Mouse (Mus musculus) CD4-positive, CD25-positive, alpha-beta regulatory T cell, adult 4 months (primary cell): ENCODE results near the gene Ppara. TPM values are rescaled to one million over a fixed set of nuclear protein-coding genes. Genes with fewer than 3 reads are reported as not detected.
"Not testable (repeated sequence)": the region's sequence is repeated elsewhere in the genome, so short reads cannot be mapped to it uniquely, and the experiment has no call there.

Experiments
- ATAC-seq: one replicate; pipeline ENCODE4 v1.8.0; 2017
- polyA plus RNA-seq, 2 experiments: library from polyadenylated mRNA; unstranded; fragments of 100-300 nt; shearing (Covaris generic); gene quantifications; one replicate each; pipeline ENCODE4 v1.2.1; 2017

The Ppara gene
- polyA plus RNA-seq, 2 experiments from 2014 or later, result 0.20 TPM; not detected in 1

GRCm38 (mm10) chr15:85762761-85763160 is 28.0 kb downstream of the Ppara start:
- ATAC-seq, result no peak

GRCm38 (mm10) chr15:85765022-85765421 is 30.2 kb downstream of the Ppara start:
- ATAC-seq, result no peak

DNA sequence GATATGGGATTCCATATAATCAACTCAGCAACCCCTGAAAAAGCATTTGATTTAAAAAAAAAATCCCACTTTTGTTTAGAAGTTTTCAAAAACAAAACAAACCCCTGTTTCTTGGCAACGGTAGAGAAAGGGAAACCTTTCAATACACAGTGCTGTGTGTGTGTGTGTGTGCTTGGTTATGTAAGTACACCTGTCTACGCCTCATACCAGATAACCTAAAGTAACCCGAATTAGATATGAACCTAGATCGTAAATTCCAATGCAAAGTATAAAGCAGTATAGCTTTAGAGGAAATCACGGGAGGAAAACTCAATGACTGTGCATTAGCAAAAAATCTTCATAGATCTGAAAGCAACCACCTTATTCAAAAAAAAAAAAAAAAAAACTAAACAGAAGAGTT is 31.9 kb downstream of the Ppara start:
- ATAC-seq, result no peak

GRCm38 (mm10) chr15:85768991-85769390 is 34.2 kb downstream of the Ppara start:
- no peak for ATAC-seq

DNA sequence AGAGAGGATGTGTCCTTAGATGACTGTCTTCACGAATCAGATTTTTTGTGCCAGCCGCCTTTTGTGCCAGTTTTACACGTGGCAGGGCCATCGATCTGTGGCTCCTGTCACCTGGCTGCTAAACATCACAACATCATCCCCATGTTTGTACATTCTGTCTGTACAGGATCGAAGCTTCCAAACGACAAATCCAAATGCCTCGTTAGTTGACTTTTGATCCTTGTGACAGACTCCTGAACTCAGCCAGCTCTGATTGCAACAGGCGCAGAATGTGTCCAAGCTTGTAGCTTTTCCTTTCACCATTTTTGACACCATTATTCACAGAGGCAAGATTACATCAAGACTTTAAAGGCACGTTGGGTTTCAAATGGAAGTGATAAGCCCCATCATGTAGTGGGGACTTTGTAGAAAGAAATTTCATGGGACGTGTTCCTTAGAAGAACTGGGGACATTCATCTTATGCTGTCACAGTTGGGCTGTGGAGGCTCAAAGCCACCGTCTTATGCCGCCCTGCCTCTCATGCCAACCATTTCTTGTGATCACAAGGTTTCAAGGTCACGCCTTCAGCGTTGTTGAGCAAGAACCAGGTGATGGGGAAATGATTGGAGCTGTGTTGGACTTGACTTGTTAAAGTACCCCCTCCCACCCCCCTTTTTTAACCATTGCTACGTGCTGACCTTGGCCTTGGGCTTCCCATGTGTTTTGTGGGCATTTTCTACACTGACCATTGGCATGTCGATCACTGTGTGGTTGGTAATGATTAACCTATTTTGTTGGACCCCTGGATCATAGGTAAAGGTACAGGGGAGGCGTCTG is 36.7 kb downstream of the Ppara start:
- ATAC-seq, result no peak

DNA sequence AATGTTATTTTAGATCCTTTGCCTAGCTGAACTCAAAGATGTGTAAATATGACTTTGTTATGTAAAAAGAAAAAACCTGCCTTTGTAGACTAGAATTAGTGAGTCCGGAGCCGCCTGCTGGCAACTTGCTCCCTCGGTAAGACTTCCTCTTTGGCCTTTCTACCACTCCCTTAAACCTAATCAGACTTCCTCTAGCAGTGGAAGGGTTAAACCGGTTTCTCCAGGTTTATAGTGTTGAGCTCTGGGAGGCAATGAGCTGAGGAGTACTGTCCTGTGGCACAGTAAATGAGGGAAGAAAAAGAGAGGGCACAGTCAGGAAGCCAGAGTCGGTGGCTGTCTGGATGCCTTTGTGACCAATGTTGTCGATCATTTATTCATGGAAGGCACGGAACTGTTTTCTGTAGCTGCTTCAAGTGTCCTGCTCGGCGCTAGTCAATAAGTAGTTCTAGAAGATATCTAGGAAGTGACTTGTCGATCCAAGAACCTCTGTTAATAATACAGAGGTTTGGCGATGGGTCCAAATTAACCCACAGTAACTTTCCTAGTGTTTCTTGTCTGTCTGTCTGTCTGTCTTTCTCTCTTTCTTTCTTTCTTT is 37.5 kb downstream of the Ppara start:
- no peak for ATAC-seq

- ATAC-seq, result no peak
Observed at GRCm38 (mm10) chr15:85774419-85774818, 39.6 kb downstream of the Ppara start.

DNA sequence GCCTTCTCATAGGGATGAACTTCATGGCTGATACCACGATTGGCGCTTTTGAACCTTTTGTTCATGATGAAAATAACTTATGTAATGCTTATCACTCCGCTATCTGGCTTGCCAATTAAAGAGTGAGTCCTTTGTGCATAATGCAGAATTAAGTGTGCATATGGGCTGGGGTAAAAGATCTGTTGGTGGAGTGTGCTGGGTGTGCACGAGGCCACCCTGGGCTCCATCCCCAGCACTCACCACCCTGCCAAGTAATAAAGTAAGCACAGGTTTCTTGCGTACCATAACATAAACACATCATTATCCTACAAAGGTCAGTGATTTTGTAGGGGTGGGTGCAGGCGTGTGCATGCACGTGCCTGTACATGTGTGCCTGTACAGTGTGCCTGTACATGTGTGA is 40.2 kb downstream of the Ppara start:
- no peak for ATAC-seq

GRCm38 (mm10) chr15:85776241-85776640 is 41.5 kb downstream of the Ppara start:
- ATAC-seq, result no peak

DNA sequence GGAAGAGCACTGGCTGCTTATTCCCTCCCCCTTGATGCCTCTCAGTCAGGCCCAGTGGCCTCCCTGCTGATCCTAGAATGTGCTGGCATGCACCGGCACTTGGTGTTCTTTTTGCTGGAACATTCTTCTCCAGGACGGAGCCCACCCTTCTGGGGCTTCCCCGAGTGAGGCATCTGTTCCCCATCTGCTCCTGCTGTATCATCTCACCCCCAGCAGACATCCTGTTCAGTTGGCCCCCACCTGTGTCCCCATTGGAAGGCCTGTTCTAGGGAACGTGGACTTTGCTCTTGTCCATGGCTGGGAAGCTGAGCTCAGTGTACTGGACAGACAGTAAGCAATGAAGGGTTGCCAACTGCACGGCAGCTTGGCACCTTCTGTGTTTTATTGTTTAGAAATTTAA is 42.0 kb downstream of the Ppara start:
- ATAC-seq, result no peak

DNA sequence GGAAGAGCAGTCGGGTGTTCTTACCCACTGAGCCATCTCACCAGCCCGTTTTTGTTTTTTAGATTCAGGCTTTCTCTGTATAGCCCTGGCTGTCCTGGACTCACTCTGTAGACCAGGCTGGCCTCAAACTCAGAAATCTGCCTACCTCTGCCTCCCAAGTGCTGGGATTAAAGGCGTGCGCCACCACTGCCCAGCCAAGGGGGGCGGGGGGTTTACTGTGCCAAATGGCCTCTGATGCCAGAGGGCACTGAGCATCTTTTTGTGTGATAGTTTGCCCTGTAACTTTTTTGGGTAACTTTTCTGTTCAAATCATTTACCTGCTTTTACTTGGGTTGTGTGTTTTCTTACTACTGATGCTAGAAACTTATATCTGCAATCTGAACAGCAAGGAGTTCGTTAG is 44.1 kb downstream of the Ppara start:
- not testable (repeated sequence) for ATAC-seq

GRCm38 (mm10) chr15:85783146-85783545 is 48.4 kb downstream of the Ppara start:
- ATAC-seq, result no peak

DNA sequence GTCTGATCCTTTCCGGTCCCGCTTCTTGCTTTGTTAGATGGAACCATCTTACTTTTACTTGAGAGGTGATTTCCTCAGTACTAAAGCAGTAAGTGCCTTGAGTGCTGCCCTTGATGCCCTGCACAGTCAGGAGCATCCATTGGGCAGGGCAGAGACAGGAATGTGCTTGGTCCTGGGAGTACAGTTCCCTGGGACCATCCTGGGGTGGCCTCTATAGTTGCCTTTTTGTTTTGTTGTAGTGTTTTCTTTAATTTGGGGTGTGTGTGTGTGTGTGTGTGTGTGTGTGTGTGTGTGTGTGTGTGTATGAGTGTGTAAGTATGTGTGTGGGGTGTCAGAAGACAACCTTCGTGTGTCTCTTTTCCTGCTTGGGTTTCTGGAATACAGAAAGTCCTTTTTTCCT is 49.6 kb downstream of the Ppara start:
- ATAC-seq, result no peak

- ATAC-seq, result no peak
Observed at GRCm38 (mm10) chr15:85786711-85787110, 51.9 kb downstream of the Ppara start.

DNA sequence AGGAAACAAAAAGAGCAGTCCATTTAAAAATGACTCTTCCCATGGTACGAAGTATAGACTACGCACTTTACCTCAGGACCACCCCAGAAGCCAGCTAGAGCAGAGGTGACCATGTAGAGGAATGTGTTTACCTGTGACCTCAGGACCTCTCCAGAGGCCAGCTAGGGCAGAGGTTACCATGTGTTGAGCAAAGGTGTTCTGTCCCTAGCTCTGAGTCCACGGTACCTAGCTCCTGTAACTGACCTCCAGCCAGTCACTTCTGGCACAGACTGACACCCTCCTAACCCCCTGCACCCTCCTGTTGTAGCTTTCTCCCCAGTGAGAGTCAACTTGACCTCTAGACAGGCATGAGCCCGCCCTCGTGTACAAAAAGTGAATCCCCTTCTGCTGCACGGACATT is 52.7 kb downstream of the Ppara start:
- ATAC-seq, result no peak

DNA sequence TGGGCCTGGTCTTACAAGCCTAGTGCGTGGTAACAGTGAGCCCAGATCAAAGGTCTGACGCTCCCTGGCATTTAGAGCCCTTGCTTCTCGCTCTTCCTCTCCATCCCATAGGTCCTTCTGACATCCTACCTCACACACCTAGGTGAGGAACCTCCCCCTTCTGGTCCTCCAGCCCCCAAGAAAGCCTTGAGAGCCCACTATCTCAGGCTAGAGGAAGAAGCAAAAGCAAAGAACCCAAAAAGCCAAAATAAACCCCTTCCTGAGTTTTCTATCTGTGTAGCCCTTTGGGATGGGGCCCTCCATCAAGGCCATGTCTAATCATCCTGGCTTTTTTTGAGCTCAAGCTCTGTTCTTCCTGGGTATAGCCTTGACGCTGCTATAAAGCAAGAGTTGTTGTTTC is 53.3 kb downstream of the Ppara start:
- ATAC-seq, result no peak

DNA sequence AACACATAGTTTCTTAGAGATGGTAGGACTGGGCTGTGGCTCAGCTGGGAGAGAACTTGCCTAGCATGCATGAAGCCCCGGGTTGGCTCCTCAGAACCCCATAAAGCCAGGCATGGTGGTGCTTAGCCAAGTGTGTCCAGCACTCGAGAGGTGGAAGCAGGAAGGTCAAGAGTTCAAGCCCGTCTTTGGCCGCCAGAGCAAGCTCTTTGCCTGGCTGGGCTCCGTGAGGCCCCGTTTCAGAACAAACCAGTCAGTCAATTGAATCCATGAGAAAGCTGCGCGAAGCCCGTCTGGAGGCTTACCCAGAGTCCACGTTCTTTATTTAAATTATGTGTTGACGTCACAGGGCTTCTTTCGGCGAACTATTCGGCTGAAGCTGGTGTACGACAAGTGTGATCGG is 53.9 kb downstream of the Ppara start:
- no peak for ATAC-seq

DNA sequence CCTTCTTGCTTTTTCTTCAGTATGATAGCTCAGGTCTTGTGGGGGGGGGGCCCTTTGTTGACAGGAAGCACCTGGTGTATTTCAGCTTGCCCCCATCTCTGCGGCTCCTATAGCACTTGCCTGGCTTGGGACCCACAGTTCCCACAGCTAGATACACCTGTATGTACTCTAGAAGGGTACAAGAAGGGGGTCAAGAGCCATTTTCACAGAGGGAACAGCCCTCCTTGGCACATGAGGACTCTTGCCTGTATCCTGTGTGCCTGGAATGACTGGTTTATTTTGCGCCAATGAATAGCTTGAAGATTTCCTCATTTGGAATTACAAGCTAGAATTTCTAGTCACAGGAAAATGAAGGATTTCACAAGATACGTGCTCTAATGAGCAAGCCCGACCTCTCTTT is 56.7 kb downstream of the Ppara start:
- ATAC-seq, result no peak

DNA sequence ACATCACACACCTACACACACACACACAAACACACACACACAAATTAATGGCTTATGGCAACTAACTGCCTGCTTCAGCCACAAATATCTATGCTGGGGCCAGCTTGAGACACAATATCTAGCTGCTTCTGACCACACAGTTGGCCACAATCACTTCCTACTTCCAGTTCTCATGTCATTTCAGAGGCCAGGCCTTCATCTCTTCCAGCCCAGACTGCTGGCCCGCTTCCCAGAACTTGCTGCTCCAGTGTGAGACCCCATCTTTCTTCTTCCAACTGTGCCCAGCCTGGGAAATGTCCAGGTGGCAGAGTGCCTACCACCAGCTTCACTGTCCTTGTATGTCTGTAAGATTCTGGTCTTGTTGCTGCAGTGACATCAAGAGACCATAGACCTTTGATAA is 58.0 kb downstream of the Ppara start:
- no peak for ATAC-seq

DNA sequence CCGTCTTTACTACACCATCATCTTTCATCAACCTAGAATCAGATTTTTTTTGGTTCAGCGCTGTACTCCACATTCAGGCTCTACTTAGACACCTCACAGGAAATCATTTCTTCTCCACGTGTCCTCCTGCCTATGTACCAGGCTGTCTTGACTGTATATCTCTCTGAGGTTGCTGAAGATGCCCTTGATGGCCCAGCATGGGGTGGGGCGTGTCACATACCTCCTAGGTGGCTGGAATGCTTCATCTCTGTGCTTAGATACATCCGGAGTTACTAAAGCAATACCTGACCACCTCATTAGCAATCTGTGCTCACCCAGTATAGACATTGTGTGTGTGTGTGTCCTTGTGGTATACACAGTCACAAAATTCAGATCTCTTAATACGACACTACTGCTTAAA is 60.7 kb downstream of the Ppara start:
- no peak for ATAC-seq

DNA sequence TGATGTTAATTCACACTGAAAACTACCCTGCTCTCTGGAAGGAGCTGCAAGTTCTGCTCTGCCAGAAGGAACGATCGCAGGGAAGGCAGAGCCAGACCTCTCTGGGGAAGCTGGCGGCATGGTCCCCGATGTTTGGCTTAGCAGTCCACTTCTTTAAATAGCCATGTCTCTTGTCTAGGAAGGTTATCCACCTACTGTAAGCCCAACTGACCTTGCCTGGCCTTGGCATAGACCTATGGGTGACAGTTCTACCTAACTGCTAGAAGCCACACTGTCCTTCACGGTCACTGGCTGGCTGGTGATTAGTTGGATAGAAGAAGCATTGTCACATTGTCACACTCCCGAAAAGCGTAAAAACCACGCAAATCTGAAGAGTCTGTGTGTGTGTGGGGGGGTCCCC is 63.9 kb downstream of the Ppara start:
- ATAC-seq, result no peak

GRCm38 (mm10) chr15:85802931-85803330 is 68.1 kb downstream of the Ppara start:
- ATAC-seq, result no peak

DNA sequence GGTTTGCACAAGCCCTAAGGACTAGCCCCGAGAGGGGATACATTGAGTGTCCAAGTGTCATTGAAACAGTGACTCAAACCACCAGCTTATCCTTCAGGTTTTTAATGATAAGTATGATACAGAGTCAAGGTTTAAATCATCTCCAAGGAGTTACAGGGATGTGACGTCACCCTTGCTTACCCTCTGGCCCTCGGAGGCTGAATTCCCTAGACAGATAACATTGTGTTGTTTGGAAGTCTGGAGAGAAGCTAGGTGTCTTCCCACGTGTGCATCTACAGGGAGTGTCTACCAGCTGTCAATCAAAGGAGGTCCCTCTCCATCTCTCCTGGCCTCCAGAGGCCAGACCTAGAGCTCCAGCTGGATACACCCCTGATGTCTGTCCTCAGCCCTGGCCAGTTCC is 72.1 kb downstream of the Ppara start:
- no peak for ATAC-seq

GRCm38 (mm10) chr15:85807404-85807803 is 72.6 kb downstream of the Ppara start:
- ATAC-seq, result no peak

DNA sequence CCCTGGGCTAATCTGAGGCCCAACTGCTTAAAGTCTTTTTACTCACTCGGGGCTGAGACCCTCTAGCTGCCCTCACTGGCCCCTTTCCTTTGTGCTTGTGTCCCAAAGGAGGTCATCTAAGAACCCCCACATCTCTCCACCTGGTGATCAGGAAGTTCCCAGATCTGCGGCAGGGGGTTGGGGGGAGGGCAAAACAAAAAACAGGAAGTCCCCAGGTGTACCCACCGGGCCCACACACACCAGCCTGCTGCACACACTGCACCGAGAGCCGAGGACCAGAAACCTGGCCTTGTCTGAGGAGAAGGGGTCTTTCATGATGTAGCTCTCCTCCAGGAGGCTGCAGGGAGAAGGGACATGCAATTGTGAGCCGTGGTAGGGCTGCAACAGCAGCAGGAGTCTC is 73.2 kb downstream of the Ppara start:
- ATAC-seq, result no peak
